Mouse (Mus musculus) left cerebral cortex, adult 9 months (tissue): ENCODE measurements at regions not wholly inside any gene's neighbourhood (a gene's known extent, or its start where the extent isn't known, plus 50 kb on each side); places are given as distances from the start of the nearest gene placed in this dataset.
A peak's percentile ranks its signal among the peaks of the same experiment; 100 is the strongest.

Experiments used
- DNase-seq, 2 experiments: peaks; one replicate each; pipeline ENCODE4 v3.0.0; 2022; ENCODE audit warnings: low spot score in 2 of 2

DNA sequence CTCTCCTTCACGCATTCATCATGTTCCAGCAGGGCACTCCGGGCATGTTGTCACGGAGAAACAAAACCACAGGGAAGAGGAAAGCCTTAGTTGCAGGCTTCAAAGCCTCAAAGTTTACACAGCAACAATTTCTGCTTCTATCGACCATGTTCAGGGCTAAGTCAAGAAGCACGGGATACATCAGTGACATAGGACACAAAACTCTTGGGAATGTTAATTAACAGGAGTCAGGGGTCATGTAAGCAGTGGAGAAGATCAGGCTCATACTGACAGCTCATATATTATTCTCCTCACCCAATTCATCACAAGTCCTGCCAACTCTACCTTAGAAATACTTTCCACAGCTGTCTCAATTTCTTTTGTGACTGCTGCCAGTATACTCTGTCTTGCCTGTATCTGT, 133.0 kb upstream of the Btbd3 start:
- DNase-seq, result no peak

DNA sequence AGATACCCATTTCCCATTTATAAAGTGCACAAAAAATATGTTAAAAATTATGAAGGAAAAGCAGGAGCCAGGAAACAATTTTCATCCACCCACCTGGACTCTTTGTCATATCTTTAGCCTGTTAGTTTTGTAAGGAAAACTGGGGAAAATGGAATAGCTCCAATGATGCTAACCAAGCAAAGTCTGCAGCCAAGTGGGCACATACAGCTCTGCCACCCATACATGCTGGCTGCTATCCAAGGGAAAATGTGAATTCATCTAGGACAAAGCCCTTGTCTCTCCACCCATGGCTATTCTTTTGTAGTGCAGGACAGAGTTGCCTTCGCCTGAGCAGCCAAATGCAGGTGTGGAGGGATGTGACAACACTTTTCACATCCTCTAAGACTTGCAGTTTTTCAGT, 135.5 kb upstream of the Btbd3 start:
- DNase-seq, result peak in 1 of 2 experiments; percentile 30

DNA sequence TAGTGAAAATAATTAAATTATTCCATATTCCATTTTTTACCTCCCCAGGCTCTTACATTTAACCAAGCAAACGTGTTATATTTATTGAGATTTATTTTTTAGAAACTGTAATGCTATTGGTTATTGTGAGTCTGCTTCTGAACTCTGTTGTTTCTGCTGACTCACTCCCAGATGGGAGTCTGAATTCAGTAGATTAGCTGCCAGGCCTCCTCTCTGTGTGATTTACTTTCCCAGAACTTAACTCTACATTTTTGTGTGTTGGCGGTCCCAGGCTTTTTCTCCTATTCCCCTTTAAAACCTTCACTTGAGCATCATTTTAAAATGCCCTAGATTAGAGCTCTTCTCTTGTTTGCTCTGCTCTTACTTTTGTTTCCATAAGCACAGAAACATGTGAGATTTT, 136.2 kb upstream of the Btbd3 start:
- DNase-seq, result peak in 1 of 2 experiments; percentile 44

DNA sequence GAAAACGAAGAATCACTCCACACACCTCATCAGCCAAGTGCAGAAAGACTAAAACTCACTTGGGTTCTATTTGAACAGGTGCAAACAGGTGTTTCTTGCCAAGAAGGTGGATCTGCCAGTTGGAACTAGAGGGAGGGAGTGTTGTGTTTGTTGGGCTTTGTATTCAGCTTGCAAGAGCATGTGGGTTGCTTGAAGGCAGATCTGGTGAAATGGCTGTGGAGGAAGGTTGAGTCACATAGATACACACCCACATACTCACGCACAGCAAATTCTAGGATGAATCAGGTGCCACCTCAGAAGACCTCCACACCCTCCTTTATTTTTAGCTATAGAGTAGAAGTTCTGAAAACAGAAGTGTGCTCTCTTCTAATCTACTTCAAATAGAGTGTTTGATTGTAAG, 156.6 kb upstream of the Btbd3 start:
- peak; percentile 45 to 76 for DNase-seq

DNA sequence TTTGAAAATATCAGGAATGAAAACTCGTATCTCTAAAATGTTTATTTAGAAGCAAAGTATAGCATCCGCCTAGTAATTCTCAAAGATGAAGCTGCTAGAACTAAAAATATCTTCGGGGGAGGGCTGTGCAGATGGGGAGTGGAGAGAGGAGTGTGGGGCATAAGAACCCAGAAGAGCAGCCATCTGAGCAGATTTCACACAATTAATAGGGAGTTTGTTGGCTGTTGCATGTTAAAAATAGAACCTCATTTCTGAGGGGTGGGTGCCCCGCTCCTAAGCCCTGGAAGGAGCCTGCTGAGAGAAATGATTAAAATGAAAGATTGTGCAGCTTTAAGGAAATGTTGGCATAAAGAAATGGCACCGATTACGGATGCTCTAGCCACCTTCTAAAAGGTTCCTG, 171.0 kb upstream of the Btbd3 start:
- peak in 1 of 2 experiments; percentile 51 for DNase-seq

DNA sequence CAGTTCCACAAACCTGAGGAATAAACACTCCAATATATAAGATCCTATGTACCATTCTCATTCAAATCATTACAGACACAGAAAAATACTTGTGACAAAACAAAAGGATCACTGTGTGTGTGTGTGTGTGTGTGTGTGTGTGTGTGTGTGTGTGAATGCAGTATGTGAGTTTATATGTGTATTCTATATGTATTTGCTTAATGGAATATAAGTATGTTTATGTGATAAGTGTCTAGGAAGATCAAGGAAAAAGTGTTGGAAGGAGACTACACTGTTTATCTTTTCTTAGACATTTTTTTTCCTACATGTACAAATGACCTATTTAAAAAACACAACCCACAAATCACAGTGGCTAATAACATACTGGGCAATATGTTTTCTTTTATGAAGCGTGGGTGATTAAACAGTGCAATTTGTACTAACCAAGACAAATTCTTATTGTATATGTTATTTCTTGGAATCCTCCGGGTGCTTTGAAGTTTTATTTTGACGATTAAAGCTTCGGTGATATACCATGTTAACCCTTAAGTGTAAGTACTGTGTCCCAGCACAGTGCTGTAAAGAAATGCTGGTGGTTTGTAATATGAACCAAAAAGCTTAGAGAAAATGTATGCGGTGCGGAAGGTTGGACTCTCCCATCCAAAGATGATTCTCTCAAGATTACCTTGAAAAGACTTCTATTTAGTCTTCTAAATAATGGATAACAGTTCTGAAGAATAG, 171.6 kb upstream of the Btbd3 start:
- no peak for DNase-seq

DNA sequence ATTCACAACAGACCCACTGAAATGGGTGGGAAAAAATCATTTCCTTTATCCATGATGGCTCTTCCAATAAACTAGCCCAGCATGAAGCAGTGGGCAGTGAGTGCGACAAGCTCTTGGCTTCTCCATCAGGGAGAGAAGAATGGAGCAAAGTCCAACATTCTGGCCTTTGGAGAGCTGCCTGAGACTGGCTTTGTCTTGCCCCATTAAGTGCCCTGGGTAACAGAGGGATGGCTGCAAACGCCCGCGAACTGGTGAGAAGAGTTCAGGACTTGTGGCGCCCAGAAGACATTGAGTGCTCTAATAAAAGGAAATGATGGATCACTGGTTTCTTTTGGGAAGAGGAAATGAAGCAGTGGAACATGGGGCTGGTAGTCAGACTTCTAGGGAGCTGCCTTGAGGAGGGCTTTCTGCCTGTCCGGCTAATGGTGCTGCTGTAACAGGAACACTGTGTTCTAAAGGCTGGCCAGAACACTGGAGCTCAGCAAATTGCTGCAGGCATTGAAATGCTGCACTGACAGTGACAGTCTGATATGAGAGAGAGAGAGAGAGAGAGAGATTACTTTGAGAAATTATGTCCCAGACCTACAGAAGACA, 182.2 kb upstream of the Btbd3 start:
- peak in 1 of 2 experiments; percentile 9 for DNase-seq

DNA sequence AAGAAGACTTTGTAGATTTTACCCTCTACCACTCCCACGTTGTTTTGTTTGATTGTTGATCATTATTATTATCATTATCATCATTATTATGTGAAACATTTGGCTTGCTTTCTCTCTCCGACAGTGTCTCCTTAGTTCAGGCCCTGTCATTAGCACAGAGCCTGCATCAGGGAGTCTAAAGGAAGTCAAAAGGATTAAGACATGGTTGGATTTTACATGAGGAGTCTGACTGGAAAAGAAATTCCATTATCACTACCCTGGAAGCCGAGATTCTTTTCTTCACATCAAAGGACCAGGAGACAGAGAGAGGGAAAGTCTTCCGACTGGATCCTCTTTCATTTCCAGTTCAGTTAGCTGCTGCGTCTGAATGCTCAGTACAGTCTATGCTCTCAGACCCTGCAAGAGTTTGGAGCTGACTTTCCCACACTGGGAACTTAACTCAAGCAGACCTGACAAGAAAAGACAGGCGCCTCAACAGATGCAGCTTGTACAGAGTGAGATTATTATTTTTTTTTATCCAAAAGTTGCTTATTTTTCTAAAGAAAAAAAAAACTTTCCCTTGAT, 184.1 kb upstream of the Btbd3 start:
- DNase-seq, result no peak

DNA sequence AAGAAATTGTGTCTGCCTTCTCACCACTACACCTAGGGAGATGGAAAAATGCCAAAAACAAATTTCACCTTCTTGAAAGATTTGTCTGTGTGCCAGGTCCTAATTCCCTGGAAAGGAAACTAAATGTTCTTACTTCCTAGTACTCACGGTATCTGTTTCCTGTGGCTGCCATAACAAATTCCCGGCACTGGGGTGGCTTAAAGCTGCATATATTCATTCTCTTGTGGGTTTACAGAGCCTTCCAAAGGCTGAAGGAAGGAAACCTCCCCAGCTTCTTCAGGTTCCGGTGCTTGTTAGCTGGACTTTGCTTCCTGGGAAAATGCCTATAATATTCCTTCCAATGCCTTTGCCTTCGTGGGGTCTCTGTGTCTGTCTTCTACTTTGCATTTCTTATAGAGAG, 203.3 kb upstream of the Btbd3 start:
- no peak for DNase-seq

DNA sequence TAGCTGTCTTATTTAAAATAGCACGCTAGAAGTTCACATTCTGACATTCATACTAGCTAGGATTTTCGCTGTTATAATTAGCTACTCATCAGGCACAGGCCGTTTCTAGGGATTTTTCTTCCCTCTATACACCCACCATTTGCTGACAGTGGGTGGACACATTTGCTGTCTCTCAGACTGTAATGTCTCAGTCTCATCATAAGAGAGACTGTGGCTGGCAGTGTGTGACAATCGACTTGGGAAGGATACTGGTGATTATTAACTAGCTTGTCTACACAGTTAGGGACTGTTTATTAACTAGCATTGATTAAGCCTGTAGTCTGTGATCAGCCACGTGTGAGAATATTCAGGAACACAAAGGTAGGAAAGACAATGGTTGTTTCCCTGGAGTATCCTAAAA, 208.0 kb upstream of the Btbd3 start:
- DNase-seq, result no peak

DNA sequence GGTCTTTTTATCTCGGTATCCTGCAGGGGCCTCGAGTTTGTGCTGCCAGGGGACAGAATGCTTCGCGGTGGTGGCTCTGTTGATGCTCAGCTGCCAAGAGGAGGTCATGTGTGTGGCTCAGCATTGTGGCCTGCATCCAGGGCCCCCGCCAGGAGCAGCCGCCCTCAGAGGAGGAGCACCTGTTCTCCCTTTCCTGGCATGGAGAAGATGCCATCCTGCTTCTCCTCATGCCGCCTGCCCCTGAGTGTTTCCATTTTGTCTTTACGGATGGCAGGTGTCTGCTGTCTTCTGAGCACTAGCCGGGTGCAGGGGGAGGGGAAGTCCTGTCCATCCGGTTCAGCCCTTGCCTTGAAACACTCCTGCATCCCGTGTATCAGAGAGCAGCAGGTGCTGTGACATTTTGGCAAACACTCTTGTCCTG, 208.6 kb upstream of the Btbd3 start:
- peak in 1 of 2 experiments; percentile 28 for DNase-seq

DNA sequence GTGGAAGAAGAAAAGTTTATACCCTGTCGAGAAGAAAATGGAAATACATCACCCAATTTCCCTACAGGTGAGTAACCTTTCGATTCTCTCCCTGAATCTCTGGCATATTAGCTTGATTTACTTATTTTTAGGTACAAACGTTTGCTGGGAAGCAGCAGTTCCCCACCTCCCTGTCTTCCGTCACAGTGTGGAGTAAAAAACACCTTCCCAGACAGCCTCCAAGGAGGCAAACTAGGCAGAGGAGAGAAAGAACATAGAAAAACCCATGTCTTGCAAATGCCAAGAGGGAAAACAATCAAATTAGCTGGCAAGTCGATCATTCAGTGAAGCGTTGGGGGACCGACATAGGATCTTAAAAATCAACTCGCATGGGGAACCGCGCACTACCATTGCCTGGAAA, 209.0 kb upstream of the Btbd3 start:
- no peak for DNase-seq

DNA sequence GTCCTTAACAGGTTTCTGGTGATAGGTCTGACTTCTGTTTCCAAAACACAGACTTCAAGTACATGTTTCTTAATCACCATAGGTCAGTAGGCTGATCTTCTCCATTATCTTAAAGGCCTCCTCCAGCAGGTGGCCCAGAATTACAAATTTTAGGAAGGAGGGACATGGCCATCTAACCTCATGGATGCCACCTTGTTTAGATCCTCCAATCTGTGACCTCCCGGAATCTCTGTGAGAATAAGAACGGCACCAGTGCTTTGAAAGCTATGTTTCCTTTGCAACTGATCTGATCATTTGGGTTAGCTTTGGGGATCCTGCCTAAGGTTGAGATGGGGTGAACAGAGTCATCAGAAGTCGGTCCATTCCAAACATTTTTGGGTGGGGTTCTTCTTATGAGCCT, 209.4 kb upstream of the Btbd3 start:
- no peak for DNase-seq

DNA sequence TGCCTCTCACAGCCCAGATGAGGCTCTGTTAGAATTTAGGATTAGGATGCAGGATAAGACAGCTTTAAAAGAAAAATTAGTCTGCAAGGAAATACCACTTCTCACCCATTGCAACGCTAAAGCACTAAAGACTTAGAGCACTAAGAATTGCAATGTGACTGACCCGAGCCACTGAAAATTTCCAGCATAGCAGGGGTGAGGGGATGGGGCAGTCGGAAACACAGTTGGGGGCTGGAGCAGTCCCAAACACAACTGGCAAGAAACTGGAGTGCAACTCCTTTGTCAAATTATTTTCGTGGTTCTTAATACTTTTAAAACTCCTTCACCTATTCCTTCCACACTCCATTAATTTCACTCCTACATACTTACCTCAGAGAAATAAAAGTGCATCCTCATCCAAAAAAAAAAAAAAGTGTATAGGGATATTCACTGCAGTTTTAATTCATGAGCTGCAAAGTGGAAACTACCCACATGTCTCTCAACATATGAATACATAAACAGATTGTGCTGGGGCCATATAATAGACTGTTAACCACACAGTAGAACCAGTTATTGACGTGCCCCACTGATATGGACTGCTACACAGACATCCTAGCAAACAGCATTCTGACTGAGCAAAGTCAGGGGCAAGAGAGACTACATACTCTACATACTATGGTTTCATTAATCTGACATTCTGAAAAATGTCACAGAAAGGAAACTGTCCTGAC, 210.3 kb upstream of the Btbd3 start:
- DNase-seq, result no peak

DNA sequence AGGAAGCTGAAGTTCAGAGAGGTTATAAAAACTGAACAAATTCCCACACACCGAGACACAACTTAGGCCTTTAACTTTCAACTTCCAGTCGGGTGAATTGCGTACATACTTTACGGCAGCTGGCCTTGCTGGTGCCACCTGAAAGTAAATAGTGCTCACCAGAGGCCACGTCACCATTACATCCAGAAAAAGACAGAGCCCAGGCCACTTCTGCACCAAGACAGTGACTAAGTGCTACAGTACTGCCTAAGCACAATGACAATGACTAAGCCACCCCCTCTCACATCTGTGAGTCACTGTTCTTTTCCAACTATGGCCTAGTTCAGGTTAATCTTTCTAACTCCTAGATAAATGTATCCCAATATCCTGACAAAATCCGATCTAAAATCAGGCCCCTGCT, 215.7 kb upstream of the Btbd3 start:
- DNase-seq, result peak; percentile 53 to 60

DNA sequence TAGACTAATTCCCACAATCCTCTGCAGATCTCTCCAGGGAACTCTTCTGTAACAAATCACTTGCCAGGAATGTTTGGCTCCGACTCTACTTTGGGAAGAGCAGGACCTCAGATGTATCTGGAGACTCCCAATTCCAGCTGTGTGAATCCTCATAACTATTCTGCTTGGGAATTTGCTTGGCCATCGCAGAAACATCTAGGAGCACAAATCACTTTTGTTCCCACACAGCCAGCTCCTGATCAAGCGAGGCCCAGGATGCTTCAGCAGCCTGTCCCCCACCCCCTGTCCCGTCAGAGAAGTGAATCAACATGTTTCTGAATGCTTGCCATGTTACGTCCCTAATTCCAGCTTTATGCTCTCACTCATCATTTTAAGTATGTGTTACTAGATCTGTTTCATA, 216.1 kb upstream of the Btbd3 start:
- DNase-seq, result no peak

DNA sequence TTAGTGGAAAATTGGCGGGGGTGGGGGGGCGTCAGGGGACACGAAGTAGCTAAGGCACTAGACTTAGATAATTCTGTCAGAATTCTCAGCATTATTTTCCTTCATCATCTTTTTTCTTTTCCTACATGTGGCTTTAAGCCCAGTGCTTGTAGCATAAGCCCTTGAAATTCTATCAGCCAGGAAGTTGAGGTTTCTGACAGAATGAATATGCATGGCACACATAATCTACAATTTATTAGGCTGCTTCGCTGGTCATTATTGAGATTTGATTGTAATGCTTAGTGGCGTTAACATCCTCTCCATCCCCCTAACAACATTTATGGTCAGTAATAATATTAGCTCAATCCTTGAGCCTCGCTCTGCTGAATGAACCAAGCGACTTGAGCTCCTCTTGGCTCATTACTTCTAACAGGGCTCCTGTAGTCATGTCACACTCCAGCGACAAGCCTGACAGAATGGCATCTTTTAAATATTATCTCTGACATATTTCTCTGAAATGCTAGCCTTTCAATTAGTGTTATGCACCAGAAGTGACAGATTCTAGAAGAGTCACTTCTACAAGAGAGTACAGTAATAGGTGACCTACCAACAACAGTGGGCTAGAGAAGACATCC, 222.1 kb upstream of the Btbd3 start:
- DNase-seq, result no peak

DNA sequence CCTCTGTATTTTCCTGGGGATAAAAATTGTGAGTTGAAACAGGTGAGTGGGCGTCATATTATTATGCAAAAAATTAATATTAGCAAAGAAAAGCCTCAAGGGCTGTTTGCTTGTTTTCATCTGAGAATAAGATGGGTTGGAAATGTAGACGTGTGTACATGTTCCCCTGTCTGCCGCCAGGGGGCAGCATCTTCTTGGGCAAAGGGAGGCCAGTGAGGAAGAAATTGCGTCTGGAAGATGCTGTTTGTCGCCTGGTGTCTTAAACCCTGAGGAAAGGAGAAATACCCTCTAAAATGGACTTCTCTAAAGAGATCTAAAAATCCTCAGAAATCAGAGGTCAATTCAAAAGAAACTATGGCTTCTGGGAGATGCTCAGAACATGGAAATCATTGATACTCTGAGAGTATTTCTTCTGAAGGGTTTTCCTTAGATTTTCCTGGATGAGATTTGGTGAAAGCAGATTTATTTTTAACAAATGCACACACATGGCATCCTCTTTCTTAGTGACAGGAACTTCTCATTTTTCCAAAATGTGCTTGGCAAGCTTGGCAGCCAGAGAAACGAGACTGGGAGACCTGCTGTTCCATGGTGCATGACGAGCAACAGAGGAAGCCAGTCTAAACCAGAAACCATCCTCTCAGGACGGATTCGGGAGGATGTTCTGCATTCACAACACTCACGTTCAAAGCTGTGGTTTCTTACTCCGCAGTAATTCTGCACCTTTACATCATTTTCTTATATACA, 222.8 kb upstream of the Btbd3 start:
- DNase-seq, result peak; percentile 42 to 80

DNA sequence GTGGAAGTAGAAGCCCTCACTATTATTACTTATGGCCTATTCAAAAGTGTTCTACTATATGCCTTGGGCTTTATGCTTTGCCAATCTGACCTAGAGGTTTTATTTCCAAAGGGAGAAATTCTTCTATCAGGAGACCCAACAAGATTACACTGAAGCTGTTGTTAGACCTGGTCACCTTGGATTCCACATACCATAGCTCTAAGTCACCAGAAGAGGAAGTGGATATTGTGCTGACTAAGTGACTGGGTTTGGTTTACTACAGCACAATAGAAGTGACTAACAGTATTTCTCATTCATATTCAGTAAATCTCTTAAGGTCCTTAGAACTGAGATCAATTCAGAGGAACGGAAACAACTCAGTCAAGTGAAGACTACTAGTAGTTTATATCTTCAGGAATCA, 229.0 kb upstream of the Btbd3 start:
- DNase-seq, result no peak

DNA sequence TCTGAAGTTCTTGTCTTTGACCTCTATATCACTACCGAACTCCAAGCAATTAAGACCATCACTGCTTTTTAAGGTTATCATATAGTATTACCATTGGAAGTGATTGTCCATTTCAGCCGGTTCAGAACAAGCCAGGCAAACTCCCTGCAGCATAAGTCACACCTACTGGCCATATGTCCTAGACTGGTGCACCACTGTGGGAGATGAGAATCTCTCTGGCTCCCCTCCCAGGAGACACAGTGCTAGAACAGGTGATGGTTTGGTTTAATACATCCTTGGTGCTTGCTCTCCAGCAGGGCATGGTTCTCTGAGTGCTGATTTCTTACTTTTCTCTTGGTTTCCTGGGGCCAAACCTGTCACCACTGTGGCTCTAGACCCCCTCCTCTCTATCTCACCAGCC, 232.8 kb upstream of the Btbd3 start:
- DNase-seq, result no peak

DNA sequence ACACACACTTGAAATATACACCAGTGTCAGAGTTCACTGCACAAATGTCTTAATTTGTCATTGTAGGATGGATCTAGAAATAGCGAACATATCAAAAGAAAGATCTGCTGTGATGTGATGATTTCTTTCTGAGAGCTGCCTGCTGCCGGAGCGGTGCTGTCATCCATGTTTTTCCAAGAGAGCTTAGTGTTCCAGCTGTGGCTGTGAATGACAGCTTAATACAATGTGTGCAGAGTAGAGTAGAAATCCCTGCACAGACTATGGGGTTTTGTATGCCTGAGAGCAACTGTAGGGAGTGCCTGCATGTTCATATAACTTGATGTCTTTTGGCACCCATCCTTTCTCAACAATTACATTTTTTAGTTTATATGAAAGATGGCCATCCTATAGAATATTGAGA, 274.6 kb upstream of the Btbd3 start:
- DNase-seq, result no peak

DNA sequence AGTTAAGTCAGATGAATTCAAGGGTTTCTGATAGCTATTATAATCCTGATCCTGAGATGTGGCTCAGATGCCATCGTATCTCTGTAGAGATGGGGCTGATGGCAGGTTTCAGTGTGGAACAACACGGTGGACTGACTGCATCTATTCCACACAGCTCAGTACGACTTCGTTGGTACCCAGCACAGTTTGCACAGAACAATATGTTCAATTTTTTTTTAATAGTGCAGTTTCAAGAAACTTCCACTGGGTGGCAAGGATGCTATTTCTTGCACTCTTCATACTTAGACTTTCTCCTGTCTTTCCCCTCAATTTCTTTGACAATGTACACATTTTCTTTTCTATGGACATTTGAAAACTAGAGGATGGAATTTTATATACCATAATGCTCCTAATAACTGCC, 278.6 kb upstream of the Btbd3 start:
- DNase-seq, result peak in 1 of 2 experiments; percentile 14
